Mouse (Mus musculus) olfactory bulb, adult 2 months (tissue): Measurements from ENCODE around the gene Sds.

Experiments used
- CTCF ChIP-seq: fragments of 200-500 bp; IDR thresholded peaks from 2 replicates; pipeline ENCODE4 v1.5.1; 2012; ENCODE audit warnings: low read depth, mild to moderate bottlenecking, low read length, moderate library complexity; ENCODE audit not compliant: insufficient read depth
- POLR2A ChIP-seq: fragments of 200-500 bp; IDR thresholded peaks from 2 replicates; pipeline ENCODE4 v1.6.1; 2012; ENCODE audit warnings: mild to moderate bottlenecking, low read depth, low read length, moderate library complexity; ENCODE audit not compliant: insufficient read depth

DNA sequence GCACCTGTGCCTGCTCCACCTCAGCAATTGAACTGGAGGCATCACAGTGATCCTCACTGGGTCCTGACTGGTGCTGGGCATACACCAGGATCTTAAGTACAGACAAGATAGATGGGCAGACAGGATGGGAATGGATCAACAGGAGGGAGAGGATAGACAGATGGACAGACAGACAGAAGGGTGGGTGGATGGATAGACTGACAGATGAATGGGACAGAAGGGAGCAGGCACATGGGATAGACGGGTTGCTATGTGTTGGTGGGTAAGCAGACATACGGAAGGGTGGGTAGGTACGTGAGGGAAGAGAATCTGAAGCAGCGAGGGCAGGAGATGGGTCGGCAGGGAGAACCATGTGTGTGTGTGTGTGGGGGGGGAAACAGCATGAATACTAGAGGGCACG lies 17.1 kb downstream of the Sds start:
- TF ChIP-seq CTCF (no peak), POLR2A (no peak)
